Mouse (Mus musculus) E14TG2a.4 (cell line): Measurements from ENCODE around the gene B4galt1.

Experiments used
- CTCF ChIP-seq: conservative IDR thresholded peaks from 2 replicates; pipeline ENCODE4 v1.5.1; 2014; ENCODE audit warnings: low read length
- NANOG ChIP-seq: IDR thresholded peaks from 2 replicates; pipeline ENCODE4 v1.6.1; 2014; ENCODE audit warnings: borderline replicate concordance, low read length, mixed read lengths

GRCm38 (mm10) chr4:40776416-40776815 lies 77.4 kb downstream of the B4galt1 start:
- TF ChIP-seq CTCF (no peak), NANOG (no peak)
